Mouse (Mus musculus): Measurements from ENCODE around the gene E2f3.

DNA sequence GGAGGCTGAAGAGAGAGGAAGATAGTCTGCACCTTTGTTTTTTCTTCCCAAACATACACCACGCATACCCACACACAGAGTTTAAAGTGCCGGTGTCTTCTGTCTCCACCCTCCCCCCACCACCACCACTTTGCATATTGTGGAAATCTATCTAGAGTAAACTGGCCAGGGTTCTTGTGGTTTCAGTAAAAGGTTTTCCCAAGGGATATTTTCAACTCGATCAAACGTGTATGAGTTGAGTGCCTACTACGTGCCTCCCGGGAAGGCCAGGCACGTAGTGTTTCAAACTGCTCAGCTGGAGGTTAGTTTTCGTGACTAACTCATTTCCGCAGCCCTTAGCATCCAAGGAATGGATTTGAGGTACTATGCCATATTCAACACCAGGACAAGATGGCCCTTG, 77.9 kb downstream of the E2f3 start:
- TF ChIP-seq CTCF (IDR thresholded peaks at IDR 0.05; ENCODE audit: extremely low read depth, insufficient read depth, low read length), result no peak
- no peak for TF ChIP-seq POLR2A (IDR thresholded peaks at IDR 0.05; ENCODE audit: extremely low read depth, insufficient read depth, low read length)
